Mouse (Mus musculus): ENCODE results near the gene Pcbp4.

DNA sequence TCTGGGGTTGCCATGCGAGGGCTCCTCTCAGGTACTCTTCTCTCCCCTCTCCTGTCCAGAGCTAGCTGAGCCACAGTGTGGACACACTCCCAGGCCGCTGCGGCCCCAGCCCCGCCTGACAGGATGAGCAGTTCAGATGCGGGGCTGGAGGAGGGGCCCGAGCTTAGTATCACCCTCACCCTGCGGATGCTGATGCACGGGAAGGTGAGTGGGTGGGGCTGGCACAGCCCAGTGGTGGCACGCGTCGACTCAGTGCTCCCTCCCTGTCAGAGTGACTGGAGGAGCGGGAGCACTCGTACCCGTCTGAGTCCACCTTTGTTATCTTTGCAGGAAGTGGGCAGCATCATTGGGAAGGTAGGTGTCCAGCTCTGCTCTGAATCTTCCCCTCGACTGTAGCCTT, 6.9 kb downstream of the Pcbp4 start:
- no peak for TF ChIP-seq CTCF (IDR thresholded peaks at IDR 0.05; ENCODE audit: control insufficient read depth, insufficient read depth, low read length)
- TF ChIP-seq POLR2A (IDR thresholded peaks at IDR 0.05; ENCODE audit: borderline replicate concordance, control insufficient read depth, low read depth, low read length), result no peak
